Mouse (Mus musculus): ENCODE data around the gene Prkag3.

GRCm38 (mm10) chr1:74778934-74779486 is 30.0 kb upstream of the Prkag3 start:
- TF ChIP-seq CTCF (IDR thresholded peaks at IDR 0.05; ENCODE audit: control insufficient read depth, insufficient read depth, low read length) (no peak), POLR2A (IDR thresholded peaks at IDR 0.05; ENCODE audit: borderline replicate concordance, control insufficient read depth, low read depth, low read length) (no peak)

Data from bone marrow, adult 2 months (tissue).